ENCODE assay signal across 14 mouse cellular contexts in the genomic region with DNA sequence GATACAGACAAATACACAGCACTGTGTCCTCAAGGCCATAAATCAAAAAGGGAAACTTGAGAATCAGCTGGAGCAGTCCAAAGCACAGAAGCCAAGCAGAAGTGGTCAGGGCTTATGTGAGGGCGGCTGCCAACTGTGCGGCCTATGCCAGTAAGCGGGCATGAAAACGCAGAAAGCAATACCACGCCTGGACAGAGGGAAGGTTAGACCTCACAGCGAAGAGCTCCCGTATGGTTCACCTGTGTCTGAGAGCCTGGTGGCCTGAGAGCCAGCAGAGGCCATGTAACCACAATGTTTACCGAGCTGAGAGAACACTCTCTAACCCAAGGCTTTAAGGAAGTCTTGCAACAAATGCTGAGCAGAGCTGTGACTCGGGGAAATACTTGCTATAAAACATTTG.
DNase-seq lines count a peak whose midpoint lies in the region; ATAC-seq and TF ChIP-seq lines count a peak whose summit lies in the region.
"Had no signal": no experiment of that assay in that cellular context is flagged by ENCODE, and none has a peak within 500 bp of the region (broad histone marks: within the 10 kb centered on the region; RNA-seq: fewer than 3 reads in every experiment).

No protein-coding gene starts in this region.

- no peak overlapping the region for H3K9ac ChIP-seq in heart, embryonic 15.5 days
- H3K9ac ChIP-seq in hindbrain, embryonic 11.5 days (ENCODE audit: low read depth, low read length): no peak overlapping the region
- H3K9ac ChIP-seq: embryonic facial prominence, embryonic 12.5 days; hindbrain, embryonic 14.5 days; limb, embryonic 12.5 days; neural tube, embryonic 15.5 days had no signal

- no peaks in the 10 kb centered on the region for H3K9me3 ChIP-seq in heart, embryonic 15.5 days (replicated peaks)
- no peaks in the 10 kb centered on the region for H3K9me3 ChIP-seq in hindbrain, embryonic 11.5 days (ENCODE audit: control insufficient read depth, low read length)
- H3K9me3 ChIP-seq: embryonic facial prominence, embryonic 12.5 days; limb, embryonic 12.5 days; neural tube, embryonic 15.5 days had no signal

- no peak for ATAC-seq in heart, embryonic 15.5 days (replicated peaks; ENCODE audit: insufficient number of reproducible peaks, insufficient read depth, low FRiP score, low read depth)
- ATAC-seq in hindbrain, embryonic 11.5 days (ENCODE audit: low FRiP score): no peak

- 80% methylated on average over 9 of the region's 9 CpGs for WGBS in heart, embryonic 15.5 days
- WGBS in bone marrow, adult 2 months: 23% methylated on average over 9 of the region's 9 CpGs
- WGBS in macrophage (ENCODE audit: missing documents): 5% methylated on average over 9 of the region's 9 CpGs
- WGBS in hindbrain, embryonic 11.5 days: 90% methylated on average over 9 of the region's 9 CpGs

- peaks cover 49% of the 10 kb centered on the region for H3K4me1 ChIP-seq in heart, embryonic 15.5 days (replicated peaks)
- H3K4me1 ChIP-seq in bone marrow, adult 2 months (ENCODE audit: control insufficient read depth, insufficient read depth, low read length): peaks cover 5% of the 10 kb centered on the region
- H3K4me1 ChIP-seq in hindbrain, embryonic 11.5 days (replicated peaks; ENCODE audit: control insufficient read depth, insufficient read depth, low read length): peaks cover 9% of the 10 kb centered on the region; the same call in 1 of the 2 replicates

- peak overlapping the region; percentile 44 for H3K27ac ChIP-seq in heart, embryonic 15.5 days
- peak overlapping the region; percentile 89 for H3K27ac ChIP-seq in bone marrow, adult 2 months (ENCODE audit: control insufficient read depth, insufficient read depth, low read depth, low read length, poor library complexity)
- peak overlapping the region; percentile 55 for H3K27ac ChIP-seq in macrophage
- H3K27ac ChIP-seq in hindbrain, embryonic 11.5 days (ENCODE audit: low read depth, low read length): no peak overlapping the region
- H3K27ac ChIP-seq: embryonic facial prominence, embryonic 12.5 days; hindbrain, embryonic 14.5 days; limb, embryonic 12.5 days; neural tube, embryonic 15.5 days had no signal

- no peak overlapping the region for H3K4me3 ChIP-seq in heart, embryonic 15.5 days
- H3K4me3 ChIP-seq in bone marrow, adult 2 months (replicated peaks; ENCODE audit: control insufficient read depth, low read depth, low read length): no peak overlapping the region
- H3K4me3 ChIP-seq in macrophage (ENCODE audit: inconsistent target): no peak overlapping the region
- H3K4me3 ChIP-seq in hindbrain, embryonic 11.5 days (ENCODE audit: low read depth, low read length): no peak overlapping the region
- H3K4me3 ChIP-seq: embryonic facial prominence, embryonic 12.5 days; limb, embryonic 12.5 days; neural tube, embryonic 15.5 days had no signal

- no peak for TF ChIP-seq POLR2A in bone marrow, adult 2 months (IDR thresholded peaks at IDR 0.05; ENCODE audit: borderline replicate concordance, control insufficient read depth, low read depth, low read length)

- no peak overlapping the region for H3K4me2 ChIP-seq in heart, embryonic 15.5 days
- no peak overlapping the region for H3K4me2 ChIP-seq in hindbrain, embryonic 11.5 days (replicated peaks; ENCODE audit: low read depth, low read length)
- H3K4me2 ChIP-seq: embryonic facial prominence, embryonic 12.5 days; hindbrain, embryonic 14.5 days; limb, embryonic 12.5 days; neural tube, embryonic 15.5 days had no signal

- no peak for TF ChIP-seq CTCF in bone marrow, adult 2 months (IDR thresholded peaks at IDR 0.05; ENCODE audit: control insufficient read depth, insufficient read depth, low read length)

- no peaks in the 10 kb centered on the region for H3K27me3 ChIP-seq in heart, embryonic 15.5 days
- no peaks in the 10 kb centered on the region for H3K27me3 ChIP-seq in hindbrain, embryonic 11.5 days (ENCODE audit: control insufficient read depth, insufficient read depth, low read length)
- H3K27me3 ChIP-seq: embryonic facial prominence, embryonic 12.5 days; neural tube, embryonic 15.5 days had no signal

- H3K79me2 ChIP-seq in macrophage (ENCODE audit: inconsistent target): peaks cover 93% of the 10 kb centered on the region

- H3K36me3 ChIP-seq in heart, embryonic 15.5 days: peaks cover 11% of the 10 kb centered on the region; the same call in 1 of the 2 replicates
- peaks cover 21% of the 10 kb centered on the region for H3K36me3 ChIP-seq in macrophage (ENCODE audit: inconsistent target)
- H3K36me3 ChIP-seq in hindbrain, embryonic 11.5 days (ENCODE audit: control insufficient read depth, insufficient read depth, low read length): no peaks in the 10 kb centered on the region
- H3K36me3 ChIP-seq: neural tube, embryonic 15.5 days had no signal

- no peak for DNase-seq in heart, adult 8-10 months (ENCODE audit: low spot score)
- DNase-seq in A20 (ENCODE audit: low read depth, low spot score): peak; percentile 77
- no peak for DNase-seq in left cerebral cortex, adult 8-10 months (ENCODE audit: low spot score in 2 of 2)
- no peak for DNase-seq in right cerebral cortex, adult 18-20 months
- DNase-seq in hindbrain, embryonic 11.5 days (ENCODE audit: low spot score): no peak
- DNase-seq: cerebellum, adult 11-12 months; kidney, postnatal 4 days had no signal
